Mouse (Mus musculus) embryonic facial prominence, embryonic 11.5 days (tissue): Measurements from ENCODE around the gene Nqo1. TPM values are rescaled to one million over a fixed set of nuclear protein-coding genes. Genes with fewer than 3 reads are reported as not detected.

Source experiments
- ATAC-seq: fragments of 200-750 bp; cut with Nextera tagmentation; replicated peaks from 2 replicates; pipeline ENCODE4 v1.8.0; 2017; ENCODE audit warnings: low read depth; ENCODE audit not compliant: insufficient number of reproducible peaks, low FRiP score, low TSS enrichment
- DNase-seq: peaks from one replicate; pipeline ENCODE4 v3.0.0-alpha.2; 2015; ENCODE audit warnings: low spot score
- H3K27ac ChIP-seq: fragments of 300-500 bp; sonication (generic); replicated peaks from 2 replicates; pipeline ENCODE4 v1.5.1; 2014; ENCODE audit warnings: mild to moderate bottlenecking, low read depth, low read length, control low read depth
- H3K27me3 ChIP-seq: fragments of 300-500 bp; sonication (generic); 2 replicates; pipeline ENCODE4 v1.6.1; 2014; ENCODE audit warnings: mild to moderate bottlenecking, low read length, moderate library complexity, mixed read lengths; ENCODE audit not compliant: control insufficient read depth, insufficient read depth
- H3K36me3 ChIP-seq: fragments of 300-500 bp; sonication (generic); replicated peaks from 2 replicates; pipeline ENCODE4 v1.6.1; 2014; ENCODE audit warnings: low read depth, mild to moderate bottlenecking, low read length, moderate library complexity, mixed read lengths; ENCODE audit not compliant: control insufficient read depth, insufficient read depth
- H3K4me1 ChIP-seq: fragments of 300-500 bp; sonication (generic); 2 replicates; pipeline ENCODE4 v1.6.1; 2014; ENCODE audit warnings: low read length, mixed read lengths; ENCODE audit not compliant: control insufficient read depth, insufficient read depth
- H3K4me2 ChIP-seq: fragments of 300-500 bp; sonication (generic); 2 replicates; pipeline ENCODE4 v1.6.1; 2014; ENCODE audit warnings: low read depth, mild to moderate bottlenecking, control low read depth, low read length, moderate library complexity
- H3K4me3 ChIP-seq: fragments of 300-500 bp; sonication (generic); 2 replicates; pipeline ENCODE4 v1.5.1; 2014; ENCODE audit warnings: low read depth, low read length, control low read depth
- H3K9ac ChIP-seq: fragments of 300-500 bp; sonication (generic); replicated peaks from 2 replicates; pipeline ENCODE4 v1.6.1; 2014; ENCODE audit warnings: mild to moderate bottlenecking, control low read depth, low read length
- H3K9me3 ChIP-seq: fragments of 300-500 bp; sonication (generic); replicated peaks from 2 replicates; pipeline ENCODE4 v1.6.1; 2016; ENCODE audit warnings: mild to moderate bottlenecking, low read length, inconsistent platforms, mixed read lengths; ENCODE audit not compliant: control insufficient read depth
- WGBS: fragments of 180-500 bp; shearing (Covaris S2); extraction: QIAGEN DNeasy Blood & Tissue Kit; methylation state at CpG from one replicate; pipeline ENCODE4 v1.1.7; 2014; 5-methylcytosine and 5-hydroxymethylcytosine counted together
- polyA plus RNA-seq: library from polyadenylated mRNA; unstranded; fragments of >200 nt; fragmentation: Nextera tagmentation; extraction: Ambion mirVana; gene quantifications from 2 replicates; pipeline ENCODE4 v1.2.1, GENCODE M21; 2014

Nqo1 gene
- polyA plus RNA-seq, 1 experiment from 2014 or later, result 15.0 TPM

- H3K27ac ChIP-seq, result no peak overlapping the region
- WGBS, result 71% methylated on average over 5 of the region's 5 CpGs
- ATAC-seq (no peak), DNase-seq (no peak)
- no peak overlapping the region for H3K9ac ChIP-seq
- H3K9me3 ChIP-seq, result no peaks in the 10 kb centered on the region
- H3K4me3 ChIP-seq, result no peak overlapping the region
- no peaks in the 10 kb centered on the region for H3K27me3 ChIP-seq
- H3K4me2 ChIP-seq, result no peak overlapping the region
- H3K36me3 ChIP-seq, result no peaks in the 10 kb centered on the region
- 0 out of 2 replicates have a peak, but pooled peaks cover 3% of the 10 kb centered on the region for H3K4me1 ChIP-seq
Measured at GRCm38 (mm10) chr8:107401866-107402265, 1.1 kb downstream of the Nqo1 start.

GRCm38 (mm10) chr8:107399495-107399894 lies 3.5 kb downstream of the Nqo1 start:
- H3K9me3 ChIP-seq, result no peaks in the 10 kb centered on the region
- no peak overlapping the region for H3K9ac ChIP-seq
- H3K27ac ChIP-seq, result 0 out of 2 replicates have a peak overlapping the region, but pooled peaks have one; percentile 35
- no peaks in the 10 kb centered on the region for H3K27me3 ChIP-seq
- 34% methylated on average over 9 of the region's 9 CpGs for whole genome bisulfite sequencing
- no peak overlapping the region for H3K4me2 ChIP-seq
- H3K36me3 ChIP-seq, result no peaks in the 10 kb centered on the region
- DNase-seq (peak; percentile 65), ATAC-seq (no peak)
- H3K4me1 ChIP-seq, result 0 out of 2 replicates have a peak, but pooled peaks cover 3% of the 10 kb centered on the region
- no peak overlapping the region for H3K4me3 ChIP-seq

GRCm38 (mm10) chr8:107397665-107398064 lies 5.3 kb downstream of the Nqo1 start:
- 0 out of 2 replicates have a peak, but pooled peaks have one; percentile 42 for ATAC-seq
- no peak overlapping the region for H3K9ac ChIP-seq

GRCm38 (mm10) chr8:107396106-107396670 lies 6.8 kb downstream of the Nqo1 start:
- DNase-seq (peak; percentile 33), ATAC-seq (no peak)
- no peaks in the 10 kb centered on the region for H3K27me3 ChIP-seq
- no peak overlapping the region for H3K9ac ChIP-seq
- H3K4me2 ChIP-seq, result no peak overlapping the region
- no peaks in the 10 kb centered on the region for H3K9me3 ChIP-seq
- H3K27ac ChIP-seq, result no peak overlapping the region
- no peaks in the 10 kb centered on the region for H3K4me1 ChIP-seq
- no peak overlapping the region for H3K4me3 ChIP-seq
- 60% methylated on average over 10 of the region's 10 CpGs for WGBS
- no peaks in the 10 kb centered on the region for H3K36me3 ChIP-seq

More at GRCm38 (mm10) chr8:107397665-107398064, 5.3 kb downstream of the Nqo1 start:
- H3K4me3 ChIP-seq, result no peak overlapping the region
- H3K36me3 ChIP-seq, result no peaks in the 10 kb centered on the region
- WGBS, result 23% methylated on average over 12 of the region's 12 CpGs
- H3K4me1 ChIP-seq, result 0 out of 2 replicates have a peak, but pooled peaks cover 3% of the 10 kb centered on the region
- H3K4me2 ChIP-seq, result no peak overlapping the region
- no peaks in the 10 kb centered on the region for H3K27me3 ChIP-seq
- H3K27ac ChIP-seq, result no peak overlapping the region
- H3K9me3 ChIP-seq, result no peaks in the 10 kb centered on the region
- DNase-seq, result peak; percentile 84

GRCm38 (mm10) chr8:107395397-107395796 lies 7.6 kb downstream of the Nqo1 start:
- Histone ChIP-seq H3K27me3 (no peaks in the 10 kb centered on the region), H3K4me2 (no peak overlapping the region)
- ATAC-seq, result no peak

GRCm38 (mm10) chr8:107391136-107391516 lies 11.9 kb downstream of the Nqo1 start:
- Histone ChIP-seq H3K27me3 (no peaks in the 10 kb centered on the region), H3K4me1 (no peaks in the 10 kb centered on the region), H3K4me2 (no peak overlapping the region), H3K4me3 (no peak overlapping the region), H3K9me3 (no peaks in the 10 kb centered on the region), H3K36me3 (no peaks in the 10 kb centered on the region), H3K9ac (no peak overlapping the region), H3K27ac (no peak overlapping the region)
- DNase-seq, result no peak
- no peak for ATAC-seq
- WGBS, result 79% methylated on average over 4 of the region's 4 CpGs

More at GRCm38 (mm10) chr8:107395397-107395796, 7.6 kb downstream of the Nqo1 start:
- DNase-seq, result no peak
- Histone ChIP-seq H3K36me3 (no peaks in the 10 kb centered on the region), H3K27ac (no peak overlapping the region), H3K9ac (no peak overlapping the region), H3K9me3 (no peaks in the 10 kb centered on the region), H3K4me1 (no peaks in the 10 kb centered on the region), H3K4me3 (no peak overlapping the region)

- H3K36me3 ChIP-seq, result no peaks in the 10 kb centered on the region
- 90% methylated on average over 16 of the region's 16 CpGs for WGBS
Measured at GRCm38 (mm10) chr8:107390476-107391135, 12.4 kb downstream of the Nqo1 start.

GRCm38 (mm10) chr8:107389557-107389956 lies 13.4 kb downstream of the Nqo1 start:
- WGBS, result 93% methylated on average over 8 of the region's 8 CpGs
- no peak for ATAC-seq
- Histone ChIP-seq H3K27me3 (no peaks in the 10 kb centered on the region), H3K27ac (no peak overlapping the region), H3K36me3 (no peaks in the 10 kb centered on the region), H3K9ac (no peak overlapping the region), H3K4me3 (no peak overlapping the region), H3K9me3 (no peaks in the 10 kb centered on the region), H3K4me2 (no peak overlapping the region), H3K4me1 (no peaks in the 10 kb centered on the region)
- DNase-seq, result no peak

More at GRCm38 (mm10) chr8:107390476-107391135, 12.4 kb downstream of the Nqo1 start:
- Histone ChIP-seq H3K4me2 (no peak overlapping the region), H3K9me3 (no peaks in the 10 kb centered on the region), H3K4me1 (no peaks in the 10 kb centered on the region), H3K9ac (no peak overlapping the region), H3K27ac (no peak overlapping the region), H3K4me3 (no peak overlapping the region), H3K27me3 (no peaks in the 10 kb centered on the region)
- no peak for DNase-seq
- ATAC-seq, result no peak
